Mouse (Mus musculus) thymus, adult 2 months (tissue): ENCODE results near the gene Nicn1.

ENCODE experiments used
- CTCF ChIP-seq: fragments of 200-500 bp; IDR thresholded peaks from 2 replicates; pipeline ENCODE4 v1.5.1; 2012; ENCODE audit warnings: mild to moderate bottlenecking, control low read depth, low read length, moderate library complexity, borderline replicate concordance; ENCODE audit not compliant: control insufficient read depth, poor library complexity, insufficient read depth; ENCODE audit errors: extremely low read depth
- POLR2A ChIP-seq: fragments of 200-500 bp; IDR thresholded peaks from 2 replicates; pipeline ENCODE4 v1.6.1; 2012; ENCODE audit warnings: mild to moderate bottlenecking, low read length, control low read depth, moderate library complexity; ENCODE audit not compliant: control insufficient read depth, poor library complexity, insufficient read depth; ENCODE audit errors: extremely low read depth

GRCm38 (mm10) chr9:108278697-108279450 is 11.4 kb upstream of the Nicn1 start:
- no peak for TF ChIP-seq CTCF
- TF ChIP-seq POLR2A: no peak
